Mouse (Mus musculus): ENCODE data around the gene Ifi204. TPM values are rescaled to one million over a fixed set of nuclear protein-coding genes. Genes with fewer than 3 reads are reported as not detected.

Ifi204 gene
- polyA plus RNA-seq, 1 experiment from 2014 or later = 0.37 TPM

- no peaks in the 10 kb centered on the region for H3K36me3 ChIP-seq
- H3K4me3 ChIP-seq = no peak overlapping the region
- H3K4me1 ChIP-seq (replicated peaks) = no peaks in the 10 kb centered on the region
- ATAC-seq (ENCODE audit: insufficient number of reproducible peaks, low FRiP score) = peak; percentile 61; the same call in 1 of the 2 replicates
- no peak overlapping the region for H3K9ac ChIP-seq
- H3K4me2 ChIP-seq = no peak overlapping the region
- H3K27me3 ChIP-seq (replicated peaks) = no peaks in the 10 kb centered on the region
- 13% methylated on average over 7 of the region's 7 CpGs for WGBS
- H3K27ac ChIP-seq (ENCODE audit: poor library complexity, severe bottlenecking) = no peak overlapping the region
- no peaks in the 10 kb centered on the region for H3K9me3 ChIP-seq (replicated peaks)
Observed at GRCm38 (mm10) chr1:173733219-173733618, 33.5 kb downstream of the Ifi204 start.

Other genes with a start within 250 kb of the Ifi204 start
- gene Ifi214, start 231.0 kb downstream of the Ifi204 start, polyA plus RNA-seq (2016; fragmentation: Nextera tagmentation; extraction: Ambion mirVana) = not detected in 2 replicates
- 0.11 and 0.33 TPM in 2 replicates for gene Ifi213, start 167.7 kb downstream of the Ifi204 start, polyA plus RNA-seq (2016; fragmentation: Nextera tagmentation; extraction: Ambion mirVana)
- gene Ifi209, start 136.0 kb downstream of the Ifi204 start, polyA plus RNA-seq (2016; fragmentation: Nextera tagmentation; extraction: Ambion mirVana) = 0.05 and 0.06 TPM in 2 replicates
- gene Ifi208, start 93.3 kb downstream of the Ifi204 start, polyA plus RNA-seq (2016; fragmentation: Nextera tagmentation; extraction: Ambion mirVana) = 0.06 TPM in 2 replicates
- gene Ifi207, start 25.2 kb downstream of the Ifi204 start, polyA plus RNA-seq (2016; fragmentation: Nextera tagmentation; extraction: Ambion mirVana) = 0.15 and 0.30 TPM in 2 replicates
- 3.4 and 3.8 TPM in 2 replicates for gene Ifi211, start 146.1 kb upstream of the Ifi204 start, polyA plus RNA-seq (2016; fragmentation: Nextera tagmentation; extraction: Ambion mirVana)
- 3.3 and 4.1 TPM in 2 replicates for gene Mndal, start 175.5 kb upstream of the Ifi204 start, polyA plus RNA-seq (2016; fragmentation: Nextera tagmentation; extraction: Ambion mirVana)
- gene Ifi203, start 175.7 kb upstream of the Ifi204 start, polyA plus RNA-seq (2016; fragmentation: Nextera tagmentation; extraction: Ambion mirVana) = 0.18 and 0.35 TPM in 2 replicates
- not detected in 2 replicates for gene Ifi202b, start 215.8 kb upstream of the Ifi204 start, polyA plus RNA-seq (2016; fragmentation: Nextera tagmentation; extraction: Ambion mirVana)

Data from heart, embryonic 12.5 days (tissue).